Mouse (Mus musculus): ENCODE measurements around the gene Rapgef3.

Gene Rapgef3

GRCm38 (mm10) chr15:97746278-97746677 lies 21.5 kb downstream of the Rapgef3 start:
- no peak for ATAC-seq (ENCODE audit: low TSS enrichment)

- peak; percentile 16; the same call in 1 of the 2 replicates for ATAC-seq (ENCODE audit: low TSS enrichment)
Observed at GRCm38 (mm10) chr15:97745331-97745730, 22.4 kb downstream of the Rapgef3 start.

GRCm38 (mm10) chr15:97744930-97745329 lies 22.8 kb downstream of the Rapgef3 start:
- ATAC-seq (ENCODE audit: low TSS enrichment), result no peak

- no peak for ATAC-seq (ENCODE audit: low TSS enrichment)
Observed at GRCm38 (mm10) chr15:97743961-97744525, 23.7 kb downstream of the Rapgef3 start.

- ATAC-seq (ENCODE audit: low TSS enrichment), result no peak
Observed at GRCm38 (mm10) chr15:97743210-97743609, 24.6 kb downstream of the Rapgef3 start.

GRCm38 (mm10) chr15:97742600-97742999 lies 25.2 kb downstream of the Rapgef3 start:
- no peak for ATAC-seq (ENCODE audit: low TSS enrichment)

GRCm38 (mm10) chr15:97742074-97742473 lies 25.7 kb downstream of the Rapgef3 start:
- no peak for ATAC-seq (ENCODE audit: low TSS enrichment)

GRCm38 (mm10) chr15:97741662-97742061 lies 26.1 kb downstream of the Rapgef3 start:
- no peak for ATAC-seq (ENCODE audit: low TSS enrichment)

- no peak for ATAC-seq (ENCODE audit: low TSS enrichment)
Observed at GRCm38 (mm10) chr15:97740283-97740732, 27.5 kb downstream of the Rapgef3 start.

- no peak for ATAC-seq (ENCODE audit: low TSS enrichment)
Observed at GRCm38 (mm10) chr15:97738923-97739322, 28.8 kb downstream of the Rapgef3 start.

- no peak for ATAC-seq (ENCODE audit: low TSS enrichment)
Observed at GRCm38 (mm10) chr15:97731988-97732387, 35.8 kb downstream of the Rapgef3 start.

GRCm38 (mm10) chr15:97731111-97731510 lies 36.7 kb downstream of the Rapgef3 start, which contains the start of gene Endou:
Gene Endou (minus strand): TSS chr15:97731339.
- ATAC-seq (ENCODE audit: low TSS enrichment), result no peak

- no peak for ATAC-seq (ENCODE audit: low TSS enrichment)
Observed at GRCm38 (mm10) chr15:97730365-97730764, 37.4 kb downstream of the Rapgef3 start.

- ATAC-seq (ENCODE audit: low TSS enrichment), result peak; percentile 54
Observed at GRCm38 (mm10) chr15:97728804-97729203, 39.0 kb downstream of the Rapgef3 start.

- ATAC-seq (ENCODE audit: low TSS enrichment), result no peak; the same call in 1 of the 2 replicates
Observed at GRCm38 (mm10) chr15:97728394-97728793, 39.4 kb downstream of the Rapgef3 start.

- ATAC-seq (ENCODE audit: low TSS enrichment), result no peak
Observed at GRCm38 (mm10) chr15:97727520-97727919, 40.3 kb downstream of the Rapgef3 start.

- ATAC-seq (ENCODE audit: low TSS enrichment), result no peak
Observed at GRCm38 (mm10) chr15:97727048-97727447, 40.7 kb downstream of the Rapgef3 start.

GRCm38 (mm10) chr15:97726310-97726709 lies 41.5 kb downstream of the Rapgef3 start:
- no peak for ATAC-seq (ENCODE audit: low TSS enrichment)

GRCm38 (mm10) chr15:97725198-97725785 lies 42.5 kb downstream of the Rapgef3 start:
- no peak for ATAC-seq (ENCODE audit: low TSS enrichment)

GRCm38 (mm10) chr15:97724346-97725197 lies 43.2 kb downstream of the Rapgef3 start:
- ATAC-seq (ENCODE audit: low TSS enrichment), result no peak; the same call in 1 of the 2 replicates

GRCm38 (mm10) chr15:97723536-97724345 lies 44.0 kb downstream of the Rapgef3 start:
- no peak; the same call in 1 of the 2 replicates for ATAC-seq (ENCODE audit: low TSS enrichment)
